Mouse (Mus musculus) testis, adult 2 months (tissue): ENCODE measurements around the gene Bbc3. TPM values are rescaled to one million over a fixed set of nuclear protein-coding genes. Genes with fewer than 3 reads are reported as not detected.

Source experiments
- H3K27ac ChIP-seq: fragments of 200-500 bp; 2 replicates; pipeline ENCODE4 v1.5.1; 2012; ENCODE audit warnings: low read depth, low read length; ENCODE audit not compliant: control insufficient read depth, insufficient read depth
- H3K27me3 ChIP-seq: fragments of 200-500 bp; 2 replicates; pipeline ENCODE4 v1.6.1; 2012; ENCODE audit warnings: mild to moderate bottlenecking, low read length, moderate library complexity; ENCODE audit not compliant: control insufficient read depth, insufficient read depth
- H3K36me3 ChIP-seq: fragments of 200-500 bp; 2 replicates; pipeline ENCODE4 v1.6.1; 2012; ENCODE audit warnings: mild to moderate bottlenecking, low read length; ENCODE audit not compliant: control insufficient read depth, insufficient read depth
- H3K4me1 ChIP-seq: fragments of 200-500 bp; 2 replicates; pipeline ENCODE4 v1.6.1; 2012; ENCODE audit warnings: low read length; ENCODE audit not compliant: control insufficient read depth, insufficient read depth
- H3K4me3 ChIP-seq: fragments of 200-500 bp; 2 replicates; pipeline ENCODE4 v1.5.1; 2012; ENCODE audit warnings: low read depth, mild to moderate bottlenecking, low read length, moderate library complexity, mixed read lengths; ENCODE audit not compliant: control insufficient read depth
- CTCF ChIP-seq: fragments of 200-500 bp; IDR thresholded peaks from 2 replicates; pipeline ENCODE4 v1.5.1; 2012; ENCODE audit warnings: low read depth, mild to moderate bottlenecking, inconsistent platforms, low read length, moderate library complexity; ENCODE audit not compliant: control insufficient read depth, insufficient read depth, insufficient replicate concordance
- POLR2A ChIP-seq: fragments of 200-500 bp; IDR thresholded peaks from 2 replicates; pipeline ENCODE4 v1.6.1; 2012; ENCODE audit warnings: low read depth, mild to moderate bottlenecking, inconsistent platforms, low read length, moderate library complexity; ENCODE audit not compliant: control insufficient read depth
- polyA plus RNA-seq: library from polyadenylated mRNA; depleted of rRNA; stranded (reverse); fragments of >200 nt; gene quantifications from 2 replicates; pipeline ENCODE4 v1.2.3, GENCODE M21; 2012

The Bbc3 gene
- polyA plus RNA-seq, 1 experiment: 4.0 TPM

DNA sequence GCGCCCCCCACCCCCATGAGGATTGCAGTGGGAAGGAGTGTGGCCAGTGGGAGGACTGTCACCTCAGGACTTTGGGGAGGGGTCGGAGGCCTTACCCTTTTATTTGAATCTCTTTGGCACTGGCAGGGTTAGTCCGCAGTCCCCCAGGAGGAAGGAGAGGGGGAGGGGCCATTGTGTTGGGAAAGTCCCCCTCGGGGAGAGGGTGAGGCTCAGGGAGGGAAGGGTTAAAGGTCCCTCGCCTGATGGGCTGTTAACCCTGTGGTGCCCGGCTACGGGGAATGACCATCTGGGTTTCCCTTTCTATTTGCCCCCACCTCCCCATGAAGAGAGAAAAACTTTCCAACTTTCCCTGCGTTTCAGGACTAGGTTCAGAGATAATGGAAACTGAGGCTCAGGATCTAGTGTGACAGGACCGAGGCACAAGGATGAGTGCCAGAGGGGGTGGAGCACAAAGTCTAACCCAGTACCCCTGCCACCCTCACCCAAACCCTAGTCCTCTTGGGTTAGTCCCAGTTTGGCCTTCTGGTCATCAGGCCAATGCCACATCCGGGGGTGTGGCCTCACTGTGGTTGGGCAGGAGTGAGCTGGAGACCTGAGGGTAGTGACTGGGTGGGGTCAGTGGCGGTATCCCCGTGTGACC lies 4.6 kb downstream of the Bbc3 start:
- Histone ChIP-seq H3K4me1 (peaks cover 50% of the 10 kb centered on the region), H3K27me3 (no peaks in the 10 kb centered on the region), H3K4me3 (peak overlapping the region; percentile 46; the same call in 1 of the 2 replicates), H3K36me3 (no peaks in the 10 kb centered on the region), H3K27ac (peak overlapping the region; percentile 72; the same call in 1 of the 2 replicates)
- no peak for TF ChIP-seq CTCF
- TF ChIP-seq POLR2A: no peak

GRCm38 (mm10) chr7:16313481-16314220 lies 5.5 kb downstream of the Bbc3 start:
- TF ChIP-seq POLR2A (peak; percentile 54), CTCF (no peak)
- Histone ChIP-seq H3K4me1 (peaks cover 50% of the 10 kb centered on the region), H3K4me3 (peak overlapping the region; percentile 72), H3K27me3 (no peaks in the 10 kb centered on the region), H3K27ac (peak overlapping the region; percentile 72), H3K36me3 (no peaks in the 10 kb centered on the region)

GRCm38 (mm10) chr7:16314221-16314775 lies 6.1 kb downstream of the Bbc3 start:
- Histone ChIP-seq H3K27ac (peak overlapping the region; percentile 19; the same call in 1 of the 2 replicates), H3K27me3 (no peaks in the 10 kb centered on the region), H3K36me3 (no peaks in the 10 kb centered on the region), H3K4me1 (peaks cover 45% of the 10 kb centered on the region), H3K4me3 (no peak overlapping the region; the same call in 1 of the 2 replicates)
- TF ChIP-seq CTCF (no peak), POLR2A (no peak)

DNA sequence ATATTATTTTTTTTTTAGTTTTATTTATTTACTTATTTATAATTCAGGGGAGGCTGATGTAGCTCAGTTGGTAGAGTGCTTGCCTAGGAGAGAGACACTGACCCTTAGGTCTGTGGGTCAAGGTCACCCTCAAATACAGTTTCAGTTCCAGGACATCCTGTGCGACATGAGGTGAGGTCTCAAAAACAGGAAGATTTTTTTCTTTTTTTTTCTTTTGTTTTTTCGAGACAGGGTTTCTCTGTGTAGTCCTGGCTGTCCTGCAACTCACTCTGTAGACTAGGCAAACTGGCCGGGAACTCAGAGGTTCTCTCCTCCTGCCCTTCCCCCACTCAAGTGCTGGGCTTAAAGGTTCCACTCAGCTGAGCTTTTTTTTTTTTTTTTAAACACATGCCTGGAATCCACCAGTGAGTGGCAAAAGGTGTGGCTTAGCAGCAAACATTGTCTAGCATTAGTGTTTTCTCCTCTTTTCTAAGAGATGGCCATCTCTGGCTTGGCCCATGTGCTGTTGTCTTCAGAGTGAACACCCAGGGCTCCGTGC lies 7.1 kb downstream of the Bbc3 start:
- Histone ChIP-seq H3K4me1 (peaks cover 39% of the 10 kb centered on the region), H3K27me3 (no peaks in the 10 kb centered on the region), H3K27ac (no peak overlapping the region), H3K4me3 (no peak overlapping the region), H3K36me3 (no peaks in the 10 kb centered on the region)
- no peak for TF ChIP-seq POLR2A
- no peak for TF ChIP-seq CTCF

GRCm38 (mm10) chr7:16317094-16317493 lies 8.9 kb downstream of the Bbc3 start:
- H3K27ac ChIP-seq: no peak overlapping the region
- TF ChIP-seq POLR2A: no peak
- TF ChIP-seq CTCF: no peak
- peaks cover 23% of the 10 kb centered on the region for H3K4me1 ChIP-seq
- no peaks in the 10 kb centered on the region for H3K36me3 ChIP-seq
- no peak overlapping the region for H3K4me3 ChIP-seq
- no peaks in the 10 kb centered on the region for H3K27me3 ChIP-seq

DNA sequence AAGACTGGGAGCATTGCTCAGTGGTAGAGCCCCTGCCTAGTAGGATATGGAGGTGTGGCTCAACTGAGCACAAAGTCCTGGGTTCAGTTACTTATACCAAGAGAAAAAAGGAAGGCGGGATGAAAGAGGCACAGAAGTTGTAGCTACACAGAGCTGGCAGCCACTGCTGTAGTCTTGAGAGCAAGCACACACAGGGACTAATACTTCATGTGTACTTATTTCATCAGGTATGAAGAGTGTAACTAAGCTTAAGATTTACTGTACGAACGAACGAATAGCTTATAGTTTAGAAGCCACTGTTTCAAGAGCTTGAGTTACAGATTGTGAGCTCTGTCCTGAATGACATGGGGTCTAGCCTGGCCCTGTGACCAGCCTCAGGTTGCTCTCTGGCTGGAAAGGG lies 11.0 kb downstream of the Bbc3 start:
- TF ChIP-seq CTCF (no peak), POLR2A (no peak)
- no peaks in the 10 kb centered on the region for H3K27me3 ChIP-seq
- H3K27ac ChIP-seq: no peak overlapping the region
- H3K4me3 ChIP-seq: no peak overlapping the region
- peaks cover 12% of the 10 kb centered on the region for H3K4me1 ChIP-seq
- H3K36me3 ChIP-seq: no peaks in the 10 kb centered on the region

- TF ChIP-seq POLR2A (no peak), CTCF (no peak)
- H3K27ac ChIP-seq: no peak overlapping the region
- H3K36me3 ChIP-seq: no peaks in the 10 kb centered on the region
- H3K27me3 ChIP-seq: no peaks in the 10 kb centered on the region
- H3K4me1 ChIP-seq: peaks cover 9% of the 10 kb centered on the region
- no peak overlapping the region for H3K4me3 ChIP-seq
Measured at GRCm38 (mm10) chr7:16320479-16320878, 12.3 kb downstream of the Bbc3 start.
